Mouse (Mus musculus) heart, embryonic 15.5 days (tissue): Measurements from ENCODE around the gene Rtn1. TPM values are rescaled to one million over a fixed set of nuclear protein-coding genes. Genes with fewer than 3 reads are reported as not detected.

ENCODE experiments used
- ATAC-seq: fragments of 200-750 bp; cut with Nextera tagmentation; replicated peaks from 2 replicates; pipeline ENCODE4 v1.8.0; 2017; ENCODE audit warnings: low read depth, moderate TSS enrichment; ENCODE audit not compliant: insufficient number of reproducible peaks, insufficient read depth, low FRiP score
- H3K27ac ChIP-seq: fragments of 300-500 bp; sonication (generic); 2 replicates; pipeline ENCODE4 v1.5.1; 2015; ENCODE audit warnings: mild to moderate bottlenecking, inconsistent platforms
- H3K27me3 ChIP-seq: fragments of 300-500 bp; sonication (generic); 2 replicates; pipeline ENCODE4 v1.6.1; 2015; ENCODE audit warnings: inconsistent platforms
- H3K36me3 ChIP-seq: fragments of 300-500 bp; sonication (generic); 2 replicates; pipeline ENCODE4 v1.6.1; 2015; ENCODE audit warnings: mild to moderate bottlenecking, inconsistent platforms
- H3K4me1 ChIP-seq: fragments of 300-500 bp; sonication (generic); replicated peaks from 2 replicates; pipeline ENCODE4 v1.6.1; 2015; ENCODE audit warnings: inconsistent platforms
- H3K4me2 ChIP-seq: fragments of 300-500 bp; sonication (generic); 2 replicates; pipeline ENCODE4 v1.6.1; 2015; ENCODE audit warnings: inconsistent platforms, mild to moderate bottlenecking, moderate library complexity
- H3K4me3 ChIP-seq: fragments of 300-500 bp; sonication (generic); 2 replicates; pipeline ENCODE4 v1.5.1; 2015; ENCODE audit warnings: mild to moderate bottlenecking, inconsistent platforms
- H3K9ac ChIP-seq: fragments of 300-500 bp; sonication (generic); 2 replicates; pipeline ENCODE4 v1.6.1; 2015; ENCODE audit warnings: mild to moderate bottlenecking, inconsistent platforms
- H3K9me3 ChIP-seq: fragments of 300-500 bp; sonication (generic); replicated peaks from 2 replicates; pipeline ENCODE4 v1.6.1; 2016; ENCODE audit warnings: inconsistent platforms
- WGBS: fragments of 180-500 bp; shearing (Covaris S2); methylation state at CpG from one replicate; pipeline ENCODE4 v1.1.7; 2015; ENCODE audit warnings: mixed read lengths; 5-methylcytosine and 5-hydroxymethylcytosine counted together
- polyA plus RNA-seq: library from polyadenylated mRNA; unstranded; fragments of >200 nt; fragmentation: Nextera tagmentation; extraction: Ambion mirVana; gene quantifications from 2 replicates; pipeline ENCODE4 v1.2.1, GENCODE M21; 2015

The Rtn1 gene
- polyA plus RNA-seq, 1 experiment from 2014 or later = 12.8 TPM

DNA sequence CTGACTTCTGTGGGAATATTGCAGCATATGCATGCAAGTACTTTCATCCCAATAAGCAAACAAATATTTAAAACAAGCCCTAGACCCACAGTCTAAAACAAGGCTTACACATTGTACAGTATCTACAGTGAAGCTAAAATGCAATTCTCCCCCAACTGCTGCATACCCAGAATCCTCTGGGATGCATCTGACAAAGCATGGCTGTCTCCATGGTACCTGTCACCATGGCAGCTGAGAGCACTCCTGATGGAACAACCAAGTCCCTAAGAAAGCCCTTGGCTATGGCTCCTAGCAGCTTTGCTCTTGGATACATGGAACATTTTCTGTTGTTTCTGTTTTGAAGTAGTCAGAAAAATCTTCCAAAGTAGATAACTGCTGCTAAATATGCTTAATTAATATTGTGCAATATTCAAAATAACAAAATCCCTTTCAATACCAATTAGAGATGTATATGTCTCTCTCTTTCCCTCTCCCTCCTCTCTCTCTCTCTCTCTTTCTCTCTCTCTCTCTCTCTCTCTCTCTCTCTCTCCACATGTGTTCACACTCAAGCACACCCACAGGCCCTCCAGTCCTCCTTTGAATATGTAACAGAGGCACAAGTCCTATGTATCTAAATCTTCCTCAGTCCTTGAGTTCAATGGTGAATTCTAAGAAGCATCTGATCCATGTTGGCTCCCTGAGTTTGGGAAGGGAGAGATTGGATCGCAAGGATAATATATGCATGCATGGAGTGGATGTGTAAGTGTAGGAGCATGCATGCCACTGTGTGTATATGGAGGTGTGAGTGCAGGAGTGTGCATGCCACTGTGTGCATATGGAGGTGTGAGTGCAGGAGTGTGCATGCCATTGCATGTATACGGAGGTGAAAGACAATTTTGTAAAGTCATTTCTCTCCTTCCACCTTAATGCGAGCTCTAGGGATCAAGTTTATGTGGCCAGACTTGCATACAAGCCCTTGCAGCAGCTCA lies 143.3 kb downstream of the Rtn1 start:
- Histone ChIP-seq H3K9ac (no peak overlapping the region), H3K27me3 (no peaks in the 10 kb centered on the region), H3K27ac (no peak overlapping the region), H3K36me3 (no peaks in the 10 kb centered on the region), H3K4me1 (no peaks in the 10 kb centered on the region), H3K4me2 (no peak overlapping the region), H3K4me3 (no peak overlapping the region), H3K9me3 (no peaks in the 10 kb centered on the region)
- 91% methylated on average over 3 of the region's 3 CpGs for WGBS
- ATAC-seq = no peak

DNA sequence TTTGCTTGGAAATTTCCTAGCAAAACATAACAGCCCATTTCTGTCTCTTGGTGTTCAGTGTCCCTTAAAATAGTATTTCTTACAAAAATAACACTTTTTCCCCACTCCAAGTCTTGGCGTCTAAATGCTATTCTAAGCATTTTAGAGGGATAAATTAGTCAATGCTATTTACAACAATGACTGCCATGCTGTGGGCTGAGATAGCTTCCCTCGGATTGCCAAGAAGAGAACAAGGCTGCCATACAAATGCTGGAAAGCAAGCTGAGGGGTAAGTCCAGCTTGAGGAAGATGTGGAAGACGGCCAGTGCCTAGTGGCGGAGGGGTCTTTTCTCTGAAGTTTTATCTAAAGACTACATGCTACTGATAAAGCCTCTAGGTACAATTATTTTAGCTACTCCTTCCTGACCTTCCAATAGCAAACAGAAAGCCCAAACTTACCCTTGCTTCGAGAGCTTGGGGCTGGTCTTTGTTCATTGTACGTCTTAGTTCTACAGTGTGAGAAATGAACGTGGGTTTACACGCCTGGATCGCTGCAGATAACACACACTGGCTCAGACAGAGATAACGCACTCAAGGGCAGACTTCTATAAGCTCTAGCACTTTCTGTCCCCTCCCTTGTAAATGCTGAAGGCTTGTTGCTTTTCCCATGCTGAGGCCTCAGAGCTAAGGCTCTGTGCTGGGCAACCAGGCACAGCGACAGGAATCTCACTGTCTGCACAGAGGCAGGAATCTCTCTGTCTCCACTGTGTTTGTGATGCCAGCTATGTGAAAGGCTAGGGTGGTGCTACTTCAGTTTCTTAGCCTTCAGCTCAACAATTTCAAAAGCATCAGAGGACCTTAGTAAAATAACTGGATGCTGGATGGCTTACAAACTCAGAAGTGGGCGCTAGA lies 145.4 kb downstream of the Rtn1 start:
- no peaks in the 10 kb centered on the region for H3K27me3 ChIP-seq
- no peaks in the 10 kb centered on the region for H3K36me3 ChIP-seq
- WGBS = 51% methylated on average over 12 of the region's 12 CpGs
- no peak overlapping the region for H3K4me2 ChIP-seq
- H3K4me3 ChIP-seq = no peak overlapping the region
- H3K27ac ChIP-seq = no peak overlapping the region
- ATAC-seq = no peak
- no peak overlapping the region for H3K9ac ChIP-seq
- no peaks in the 10 kb centered on the region for H3K4me1 ChIP-seq
- H3K9me3 ChIP-seq = no peaks in the 10 kb centered on the region

DNA sequence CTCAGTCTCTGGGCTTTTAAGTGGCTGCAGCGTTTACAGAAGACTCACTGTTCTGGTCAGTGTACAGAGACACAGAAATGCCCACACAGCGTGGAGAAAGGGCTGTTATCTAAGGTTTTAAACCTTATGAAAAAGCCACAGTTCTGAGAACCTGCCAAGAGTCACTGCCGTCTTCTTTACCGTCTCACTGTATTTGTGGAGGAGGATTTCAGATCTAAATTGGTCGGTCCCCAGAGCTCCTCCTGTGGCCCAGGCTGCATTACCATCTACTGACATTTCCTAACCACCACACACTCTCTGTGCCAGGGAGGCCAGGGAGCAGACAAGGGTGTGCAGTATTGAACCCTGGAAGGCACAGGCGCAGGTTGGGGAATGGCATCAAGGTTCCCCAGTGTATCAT lies 151.9 kb downstream of the Rtn1 start:
- Histone ChIP-seq H3K4me1 (no peaks in the 10 kb centered on the region), H3K9me3 (no peaks in the 10 kb centered on the region), H3K27ac (no peak overlapping the region), H3K4me3 (no peak overlapping the region), H3K9ac (no peak overlapping the region), H3K27me3 (no peaks in the 10 kb centered on the region), H3K4me2 (no peak overlapping the region), H3K36me3 (no peaks in the 10 kb centered on the region)
- no peak for ATAC-seq
- 43% methylated on average over 6 of the region's 6 CpGs for WGBS

DNA sequence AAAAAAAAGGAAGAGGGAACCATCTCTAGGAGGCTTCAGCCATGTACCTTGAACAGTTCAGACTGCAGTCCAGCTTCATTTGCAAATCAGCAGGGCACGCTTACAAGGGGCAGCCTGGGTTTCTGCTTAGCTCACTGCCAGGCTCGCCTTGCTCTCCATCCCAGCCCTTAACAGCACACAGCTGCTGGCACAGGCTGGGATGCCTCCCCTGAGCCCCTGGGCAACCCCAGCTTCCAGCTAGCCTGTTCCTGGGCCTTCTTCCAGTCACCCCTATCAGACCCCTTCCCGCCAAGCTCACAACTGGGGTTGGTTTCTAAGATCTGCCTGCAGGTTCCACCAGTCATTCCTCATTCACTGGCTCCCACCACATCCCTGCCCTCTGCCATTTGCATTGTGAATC lies 155.8 kb downstream of the Rtn1 start:
- H3K4me1 ChIP-seq = no peaks in the 10 kb centered on the region
- H3K27me3 ChIP-seq = no peaks in the 10 kb centered on the region
- H3K36me3 ChIP-seq = no peaks in the 10 kb centered on the region
- H3K9me3 ChIP-seq = no peaks in the 10 kb centered on the region
- no peak overlapping the region for H3K27ac ChIP-seq
- H3K9ac ChIP-seq = no peak overlapping the region
- no peak overlapping the region for H3K4me2 ChIP-seq
- no peak for ATAC-seq
- 67% methylated on average over 3 of the region's 3 CpGs for WGBS
- H3K4me3 ChIP-seq = no peak overlapping the region

DNA sequence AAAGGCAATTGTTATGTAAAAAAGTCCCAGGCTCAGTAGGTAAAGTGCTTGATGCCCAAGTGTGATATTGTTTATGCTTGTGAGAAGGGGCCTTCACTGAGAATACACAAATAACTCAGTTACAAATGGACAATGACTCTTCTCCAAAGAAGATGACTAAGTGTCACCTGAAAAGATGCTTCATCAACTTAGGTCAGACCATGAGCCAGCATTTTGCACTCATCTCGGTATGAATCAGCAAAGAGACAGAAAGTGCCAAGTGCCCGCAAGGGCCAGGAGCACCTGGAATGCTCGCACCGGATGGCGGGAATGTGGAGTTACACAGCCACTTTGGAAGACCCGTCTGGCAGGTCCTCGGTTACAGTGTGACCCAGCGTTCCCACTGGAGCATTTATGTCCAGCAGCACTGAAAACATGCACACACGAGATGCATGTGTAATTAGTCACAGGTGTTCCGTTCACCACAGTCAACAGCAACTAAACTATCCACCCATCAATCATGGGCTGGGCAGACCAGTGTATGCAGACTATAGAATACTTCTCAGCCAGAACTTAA lies 156.9 kb downstream of the Rtn1 start:
- ATAC-seq = no peak
- Histone ChIP-seq H3K9me3 (no peaks in the 10 kb centered on the region), H3K27me3 (no peaks in the 10 kb centered on the region), H3K36me3 (no peaks in the 10 kb centered on the region), H3K9ac (no peak overlapping the region), H3K27ac (no peak overlapping the region), H3K4me2 (no peak overlapping the region), H3K4me3 (no peak overlapping the region), H3K4me1 (no peaks in the 10 kb centered on the region)
- WGBS = 86% methylated on average over 10 of the region's 10 CpGs

DNA sequence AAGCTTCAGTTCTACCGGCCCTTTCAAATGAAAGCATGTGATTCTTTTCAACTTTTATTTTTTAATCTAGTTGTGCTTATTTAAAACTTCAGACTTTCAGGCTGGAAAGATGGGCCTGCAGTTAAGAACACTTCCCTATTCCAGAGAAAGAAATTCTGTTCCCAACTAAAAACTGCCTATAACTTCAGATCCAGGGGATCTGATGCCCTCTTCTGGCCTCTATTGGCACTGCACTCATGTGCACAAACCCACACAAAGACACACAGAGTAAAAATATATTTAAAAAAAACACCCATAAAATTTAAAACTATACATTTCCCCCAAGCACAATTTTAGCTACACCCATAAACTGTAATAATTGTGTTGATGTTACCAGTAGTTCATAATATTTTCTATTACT lies 163.9 kb downstream of the Rtn1 start:
- 87% methylated on average over 1 of the region's 1 CpGs for WGBS

DNA sequence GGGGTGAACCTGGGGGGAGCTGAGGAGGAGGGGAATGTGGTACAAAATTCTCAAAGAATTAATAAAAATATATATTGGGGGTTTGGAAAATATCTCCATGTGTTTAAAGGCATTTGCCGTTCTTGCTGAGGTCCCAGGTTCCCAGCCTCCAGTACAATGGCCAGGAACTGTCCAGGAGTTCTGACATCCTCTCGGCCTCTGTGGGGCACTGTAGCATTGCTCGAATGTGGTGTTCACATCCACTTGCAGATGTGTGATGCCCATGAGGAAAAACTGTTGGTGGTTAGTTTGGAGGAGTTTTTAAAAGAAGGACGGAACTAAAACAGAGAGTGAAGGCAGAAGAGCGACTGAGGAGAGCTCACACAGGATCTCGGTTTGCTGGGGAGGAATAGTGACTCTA lies 166.0 kb downstream of the Rtn1 start:
- Histone ChIP-seq H3K27ac (no peak overlapping the region), H3K4me2 (no peak overlapping the region), H3K36me3 (no peaks in the 10 kb centered on the region), H3K4me1 (no peaks in the 10 kb centered on the region), H3K4me3 (no peak overlapping the region), H3K9me3 (no peaks in the 10 kb centered on the region), H3K27me3 (peaks cover 6% of the 10 kb centered on the region; the same call in 1 of the 2 replicates), H3K9ac (no peak overlapping the region)
- 52% methylated on average over 6 of the region's 6 CpGs for WGBS
- no peak for ATAC-seq

More for the DNA sequence above, 163.9 kb downstream of the Rtn1 start:
- Histone ChIP-seq H3K4me2 (no peak overlapping the region), H3K27ac (no peak overlapping the region), H3K36me3 (no peaks in the 10 kb centered on the region), H3K4me1 (no peaks in the 10 kb centered on the region), H3K9me3 (no peaks in the 10 kb centered on the region), H3K9ac (no peak overlapping the region), H3K27me3 (no peaks in the 10 kb centered on the region), H3K4me3 (no peak overlapping the region)
- no peak for ATAC-seq

DNA sequence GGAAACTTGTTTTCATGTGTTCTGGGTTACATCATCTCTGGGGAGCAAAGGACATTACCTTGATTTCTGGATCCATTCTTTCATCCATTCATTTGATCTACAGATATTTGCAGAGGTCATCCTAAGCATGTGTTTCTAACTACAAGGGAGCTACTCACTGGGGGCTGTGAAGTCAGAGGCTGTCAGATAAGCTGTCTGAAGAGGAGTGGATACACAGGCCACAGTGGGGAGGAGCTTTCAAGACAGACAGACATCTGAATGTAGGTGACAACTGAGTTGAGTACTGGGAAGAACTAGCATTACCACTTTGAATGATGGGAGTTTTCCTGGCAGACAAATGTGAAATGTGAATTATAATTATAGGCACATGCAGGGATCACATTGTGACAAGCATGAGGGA lies 168.3 kb downstream of the Rtn1 start:
- Histone ChIP-seq H3K9ac (no peak overlapping the region), H3K9me3 (no peaks in the 10 kb centered on the region), H3K4me1 (peaks cover 9% of the 10 kb centered on the region; the same call in 1 of the 2 replicates), H3K4me3 (no peak overlapping the region), H3K27me3 (peaks cover 28% of the 10 kb centered on the region), H3K4me2 (no peak overlapping the region), H3K27ac (no peak overlapping the region), H3K36me3 (no peaks in the 10 kb centered on the region)
- no peak for ATAC-seq

DNA sequence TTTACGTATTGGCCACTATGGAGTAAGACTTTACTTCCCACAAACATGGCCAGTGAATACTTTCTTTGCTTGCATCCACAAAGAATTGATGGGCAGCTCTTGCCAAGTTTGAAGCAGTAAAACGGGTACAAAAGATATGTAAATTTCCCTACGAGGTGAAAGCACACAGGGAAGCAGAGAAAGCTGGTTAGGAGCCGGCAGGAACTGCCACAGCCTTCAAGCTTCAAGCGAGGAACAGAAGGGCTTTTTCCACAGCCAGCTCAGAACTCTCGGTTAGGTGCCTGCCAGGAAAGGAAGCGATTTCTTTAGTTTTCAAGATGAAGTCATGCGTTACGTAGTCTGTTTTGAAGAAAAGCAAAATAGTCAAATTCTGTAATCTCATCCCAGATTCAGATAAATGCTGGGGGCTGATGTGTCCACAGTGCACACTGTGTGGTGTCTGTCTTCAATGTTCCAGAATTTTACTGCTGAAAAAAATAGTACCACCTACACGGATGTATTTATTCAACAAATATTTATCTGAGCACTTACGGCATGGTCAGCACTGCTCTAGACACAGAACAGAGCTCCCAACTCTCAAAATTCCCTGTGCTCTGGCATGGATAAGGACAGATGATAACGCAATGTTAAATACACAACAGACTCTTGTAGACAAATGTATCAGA lies 169.5 kb downstream of the Rtn1 start:
- Histone ChIP-seq H3K9me3 (no peaks in the 10 kb centered on the region), H3K9ac (no peak overlapping the region), H3K27ac (no peak overlapping the region), H3K36me3 (no peaks in the 10 kb centered on the region), H3K27me3 (peaks cover 37% of the 10 kb centered on the region), H3K4me1 (peaks cover 9% of the 10 kb centered on the region; the same call in 1 of the 2 replicates), H3K4me3 (no peak overlapping the region), H3K4me2 (no peak overlapping the region)
- ATAC-seq = peak; percentile 71; the same call in 1 of the 2 replicates
- 44% methylated on average over 12 of the region's 12 CpGs for WGBS

DNA sequence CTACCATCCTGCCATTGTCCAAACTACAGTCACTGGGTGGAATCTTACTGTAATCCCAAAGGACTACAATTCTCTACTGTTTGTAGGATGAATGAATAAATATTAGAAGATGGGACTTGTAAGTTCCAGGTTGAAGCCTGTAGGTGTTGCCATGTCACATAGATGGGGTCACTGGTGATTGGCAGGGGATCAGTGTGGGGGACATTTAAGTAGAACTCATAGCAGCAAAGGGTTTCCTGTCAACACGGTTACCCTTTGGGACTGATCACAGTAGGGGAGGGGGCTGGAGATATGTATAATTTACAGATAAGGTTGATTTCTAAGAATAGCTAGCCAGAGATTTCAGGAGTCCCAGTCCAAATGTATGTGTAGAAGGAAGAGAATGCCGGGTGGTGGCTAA lies 171.6 kb downstream of the Rtn1 start:
- Histone ChIP-seq H3K4me3 (peak overlapping the region; percentile 59), H3K4me1 (peaks cover 9% of the 10 kb centered on the region; the same call in 1 of the 2 replicates), H3K27me3 (peaks cover 39% of the 10 kb centered on the region), H3K36me3 (no peaks in the 10 kb centered on the region), H3K9ac (no peak overlapping the region), H3K9me3 (no peaks in the 10 kb centered on the region), H3K27ac (no peak overlapping the region), H3K4me2 (peak overlapping the region; percentile 91)
- 36% methylated on average over 2 of the region's 2 CpGs for WGBS
- ATAC-seq = no peak
